Mouse (Mus musculus): Measurements from ENCODE around the gene Satb2. TPM values are rescaled to one million over a fixed set of nuclear protein-coding genes. Genes with fewer than 3 reads are reported as not detected.

The Satb2 gene
- under 1 TPM; 0.83 to 0.96 TPM for total RNA-seq (2021)
- long read RNA-seq, experiment 1, result 0 reads
- long read RNA-seq, experiment 2, result 0 reads

- DNase-seq (ENCODE audit: low spot score in 2 of 2), result no peak
These were observed at the start of gene Satb2 for GRCm38 (mm10) chr1:56978151-56978700. TSS of gene Satb2 (minus strand) at chr1:56978650.

GRCm38 (mm10) chr1:57018941-57019340 is 40.5 kb upstream of the Satb2 start:
- no peak for DNase-seq (ENCODE audit: low spot score in 2 of 2)

- DNase-seq (ENCODE audit: low spot score in 2 of 2), result no peak
These were observed 35.4 kb upstream of the Satb2 start for GRCm38 (mm10) chr1:57013856-57014255.

DNA sequence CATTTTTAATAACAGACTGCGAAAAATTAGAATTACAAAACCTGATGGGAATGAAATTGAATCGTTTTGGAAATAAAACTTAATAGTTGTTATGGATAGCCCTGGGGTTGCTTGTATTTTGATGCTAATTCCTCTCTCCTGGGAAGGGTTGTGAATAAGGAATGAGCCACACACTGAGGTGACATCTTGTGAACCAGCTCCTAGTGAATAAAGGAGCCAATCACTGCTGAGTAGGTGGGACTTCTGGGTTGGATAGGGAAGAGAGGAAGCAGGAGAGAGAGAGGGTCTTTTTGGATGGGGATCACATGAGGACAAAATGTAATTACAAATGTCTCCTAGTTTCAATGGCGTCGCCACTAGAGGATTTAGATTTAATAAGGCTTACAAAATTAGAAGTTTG is 30.7 kb upstream of the Satb2 start:
- no peak for DNase-seq (ENCODE audit: low spot score in 2 of 2)

DNA sequence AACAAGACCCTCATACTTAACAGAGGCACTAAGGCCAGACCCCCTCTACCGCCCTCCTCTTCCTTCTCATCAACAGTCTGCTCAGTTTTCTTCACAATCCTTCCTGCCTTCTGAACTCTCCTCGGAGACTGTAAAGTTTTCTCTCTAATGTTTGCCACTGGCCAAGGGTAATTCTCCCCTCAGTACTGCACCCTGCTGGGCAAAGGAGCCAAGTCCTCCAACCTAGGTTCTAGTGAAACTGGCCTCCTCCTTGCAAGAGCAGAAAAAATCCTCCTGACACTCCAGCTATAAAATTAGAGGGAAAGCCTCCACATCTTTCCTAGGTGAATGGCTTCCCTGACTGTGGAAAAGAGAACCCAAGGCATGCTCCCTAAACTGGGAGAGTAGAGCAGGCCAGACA is 16.6 kb upstream of the Satb2 start:
- no peak for DNase-seq (ENCODE audit: low spot score in 2 of 2)

GRCm38 (mm10) chr1:56992310-56992709 is 13.9 kb upstream of the Satb2 start:
- no peak for DNase-seq (ENCODE audit: low spot score in 2 of 2)

GRCm38 (mm10) chr1:56991613-56992012 is 13.2 kb upstream of the Satb2 start:
- no peak for DNase-seq (ENCODE audit: low spot score in 2 of 2)

DNA sequence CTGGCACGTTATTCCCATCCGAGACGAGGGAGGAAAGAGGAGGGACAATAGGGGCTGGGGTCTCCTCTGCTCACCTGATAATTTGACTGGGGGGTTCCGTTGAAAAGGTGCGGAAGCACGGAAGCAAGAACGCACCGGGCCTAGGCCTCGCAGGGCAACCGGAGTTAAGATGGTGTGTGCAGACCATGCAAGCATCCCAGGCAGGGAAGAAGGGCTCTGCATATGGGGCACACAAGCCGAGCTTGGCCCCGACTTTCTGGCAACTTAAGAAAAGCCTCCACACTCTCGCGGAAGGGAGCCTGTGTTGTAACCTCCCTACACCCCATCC is 6.0 kb upstream of the Satb2 start:
- DNase-seq (ENCODE audit: low spot score in 2 of 2), result no peak

- DNase-seq (ENCODE audit: low spot score in 2 of 2), result no peak
These were observed 5.5 kb upstream of the Satb2 start for GRCm38 (mm10) chr1:56983771-56984482.

GRCm38 (mm10) chr1:56983100-56983590 is 4.7 kb upstream of the Satb2 start:
- no peak for DNase-seq (ENCODE audit: low spot score in 2 of 2)

GRCm38 (mm10) chr1:56982631-56983030 is 4.2 kb upstream of the Satb2 start:
- no peak for DNase-seq (ENCODE audit: low spot score in 2 of 2)

DNA sequence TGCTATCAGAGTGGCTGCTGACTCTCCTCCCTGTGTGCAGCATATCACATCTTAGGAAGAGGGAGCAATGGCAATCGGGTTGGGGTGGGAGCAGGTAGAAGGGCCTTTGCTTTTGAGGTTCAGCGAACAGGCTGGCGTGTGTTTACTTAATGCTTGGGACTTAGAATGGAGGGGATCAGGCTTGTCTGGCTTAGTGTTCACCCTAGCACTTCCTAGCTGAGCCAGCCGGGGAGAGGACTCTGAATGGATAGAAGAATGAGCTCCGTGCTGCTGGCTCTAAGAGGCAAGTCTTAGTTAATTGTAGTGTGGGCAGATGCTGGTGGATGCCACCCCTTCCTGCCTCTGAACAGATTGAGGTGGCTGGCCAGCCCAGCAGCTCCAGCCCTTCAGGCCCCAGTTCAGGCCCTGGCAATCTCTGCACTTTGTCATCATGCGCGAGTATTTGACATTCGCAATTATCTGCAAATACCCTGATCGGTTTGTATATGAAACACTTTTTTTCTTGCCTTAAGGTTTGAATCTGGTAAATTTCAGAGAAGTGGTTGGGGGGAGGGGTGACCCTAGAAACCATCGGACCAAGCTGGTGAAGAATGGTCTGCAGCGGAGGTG is 3.6 kb upstream of the Satb2 start:
- DNase-seq (ENCODE audit: low spot score in 2 of 2), result no peak

DNA sequence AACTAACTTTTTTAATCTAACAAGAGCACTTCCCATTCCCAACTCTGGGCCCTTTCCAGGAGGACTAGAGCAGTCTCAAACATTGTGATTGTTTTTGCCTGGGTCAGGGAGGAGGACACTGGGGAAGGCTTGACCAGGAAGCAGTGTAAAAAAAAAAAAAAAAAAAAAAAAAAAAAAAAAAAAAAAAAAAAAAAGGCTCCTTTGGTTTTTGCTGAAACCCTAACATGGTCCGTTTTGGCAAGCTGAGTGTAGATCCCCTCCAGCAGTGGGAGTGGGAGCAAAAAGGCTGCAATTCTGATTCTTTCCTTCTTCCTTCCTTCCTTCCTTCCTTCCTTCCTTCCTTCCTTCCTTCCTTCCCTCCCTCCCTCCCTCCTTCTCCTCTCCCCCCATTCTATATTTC is 3.1 kb upstream of the Satb2 start:
- no peak for DNase-seq (ENCODE audit: low spot score in 2 of 2)

GRCm38 (mm10) chr1:56980631-56981275 is 2.3 kb upstream of the Satb2 start:
- no peak for DNase-seq (ENCODE audit: low spot score in 2 of 2)

GRCm38 (mm10) chr1:56979531-56980395 is 1.3 kb upstream of the Satb2 start:
- no peak for DNase-seq (ENCODE audit: low spot score in 2 of 2)

DNA sequence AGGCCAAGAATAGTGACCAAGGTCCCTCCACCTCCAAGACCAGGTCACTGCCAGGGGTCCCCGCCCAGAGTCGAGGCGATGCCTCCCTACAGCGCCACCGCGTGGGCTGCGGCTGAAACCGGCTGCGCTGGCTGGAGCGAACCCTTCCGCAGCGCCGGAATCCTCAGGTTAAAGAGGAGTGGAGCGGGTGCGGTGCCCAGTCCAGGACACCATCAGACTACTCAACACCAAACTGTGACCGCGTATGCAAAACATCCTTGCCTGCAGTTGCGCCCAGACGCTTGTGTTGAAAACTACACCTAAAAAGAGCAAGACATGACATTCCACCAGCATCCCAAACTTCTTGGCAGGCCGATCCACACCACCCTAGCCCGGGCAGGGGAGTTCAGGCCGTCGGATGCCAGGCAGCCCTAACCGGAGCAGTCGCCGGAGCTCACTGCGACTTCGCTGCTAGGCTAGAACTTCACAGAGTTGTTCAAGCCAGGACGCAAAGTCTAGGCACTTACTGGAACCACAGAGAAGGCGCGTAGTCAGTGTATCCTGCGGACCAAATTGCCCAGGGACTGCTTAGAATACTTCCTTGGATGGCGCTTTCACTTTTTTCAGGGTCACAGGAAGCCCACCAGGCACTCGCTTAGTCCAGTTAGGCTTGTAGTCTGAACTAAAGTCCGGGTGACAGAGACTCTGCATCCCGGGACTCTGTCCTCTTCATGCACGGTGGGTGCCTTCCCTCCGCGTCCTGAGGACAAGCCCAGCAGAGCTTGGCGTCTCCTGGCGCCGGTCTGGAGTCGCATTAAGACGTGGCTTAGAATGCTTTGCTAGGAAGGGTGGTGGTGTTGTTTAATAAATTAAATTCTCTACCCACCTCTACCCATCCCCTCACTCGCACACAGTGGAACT is 999 bp downstream of the Satb2 start:
- peak; percentile 51 to 68 for DNase-seq (ENCODE audit: low spot score in 2 of 2)

- no peak for DNase-seq (ENCODE audit: low spot score in 2 of 2)
These were observed 1.7 kb downstream of the Satb2 start for GRCm38 (mm10) chr1:56976825-56977104.

DNA sequence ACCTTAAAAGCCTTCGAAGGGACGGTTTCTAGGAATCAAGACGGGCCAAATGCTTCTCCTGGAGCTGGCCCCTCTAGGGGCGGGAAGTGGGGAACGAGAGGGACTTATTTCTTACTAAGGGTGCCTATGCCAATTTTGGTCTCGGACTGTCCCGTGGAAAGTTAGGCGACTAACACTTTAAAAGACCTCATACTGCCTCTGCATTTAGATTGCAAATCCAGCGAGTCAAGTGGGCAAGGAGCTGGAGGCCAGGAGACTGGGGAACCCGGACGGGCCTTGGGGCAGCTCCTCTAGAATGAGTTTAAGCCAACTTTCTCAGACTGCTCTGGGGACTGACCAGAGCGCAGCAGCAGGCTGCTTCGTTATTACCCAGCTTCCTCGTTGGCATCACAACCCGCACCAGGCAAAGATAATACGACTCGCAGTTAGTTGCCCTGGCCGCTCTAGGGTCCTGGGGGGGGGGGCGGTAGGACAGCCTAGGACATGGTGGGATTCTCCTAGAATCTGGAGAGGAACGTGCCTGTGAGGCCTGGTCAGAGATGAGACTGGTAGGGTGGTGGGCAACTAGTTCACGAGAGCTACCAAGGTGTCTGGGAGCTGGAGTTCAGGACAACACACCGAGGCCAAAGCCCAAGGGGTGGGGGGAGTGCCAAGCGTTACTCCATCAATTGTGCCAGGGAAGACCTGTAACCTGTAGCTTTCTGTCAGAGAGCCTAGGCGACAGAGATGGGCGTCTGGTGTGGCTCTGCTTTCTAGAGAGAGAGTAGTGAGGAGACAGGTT is 2.2 kb downstream of the Satb2 start:
- DNase-seq (ENCODE audit: low spot score in 2 of 2), result no peak

- DNase-seq (ENCODE audit: low spot score in 2 of 2), result no peak
These were observed 2.9 kb downstream of the Satb2 start for GRCm38 (mm10) chr1:56975546-56975945.

- no peak for DNase-seq (ENCODE audit: low spot score in 2 of 2)
These were observed 4.3 kb downstream of the Satb2 start for GRCm38 (mm10) chr1:56974187-56974586.

All from gastrocnemius, postnatal 4 days (tissue).